Mouse (Mus musculus) embryonic facial prominence, embryonic 11.5 days (tissue): ENCODE measurements around the gene Col6a1. TPM values are rescaled to one million over a fixed set of nuclear protein-coding genes. Genes with fewer than 3 reads are reported as not detected.
A peak's percentile ranks its signal among the peaks of the same experiment; 100 is the strongest.

Experiments
- ATAC-seq: fragments of 200-750 bp; cut with Nextera tagmentation; replicated peaks from 2 replicates; pipeline ENCODE4 v1.8.0; 2017; ENCODE audit warnings: low read depth; ENCODE audit not compliant: insufficient number of reproducible peaks, low FRiP score, low TSS enrichment
- DNase-seq: peaks from one replicate; pipeline ENCODE4 v3.0.0-alpha.2; 2015; ENCODE audit warnings: low spot score
- H3K27ac ChIP-seq: fragments of 300-500 bp; sonication (generic); replicated peaks from 2 replicates; pipeline ENCODE4 v1.5.1; 2014; ENCODE audit warnings: mild to moderate bottlenecking, low read depth, low read length, control low read depth
- H3K27me3 ChIP-seq: fragments of 300-500 bp; sonication (generic); 2 replicates; pipeline ENCODE4 v1.6.1; 2014; ENCODE audit warnings: mild to moderate bottlenecking, low read length, moderate library complexity, mixed read lengths; ENCODE audit not compliant: control insufficient read depth, insufficient read depth
- H3K36me3 ChIP-seq: fragments of 300-500 bp; sonication (generic); replicated peaks from 2 replicates; pipeline ENCODE4 v1.6.1; 2014; ENCODE audit warnings: low read depth, mild to moderate bottlenecking, low read length, moderate library complexity, mixed read lengths; ENCODE audit not compliant: control insufficient read depth, insufficient read depth
- H3K4me1 ChIP-seq: fragments of 300-500 bp; sonication (generic); 2 replicates; pipeline ENCODE4 v1.6.1; 2014; ENCODE audit warnings: low read length, mixed read lengths; ENCODE audit not compliant: control insufficient read depth, insufficient read depth
- H3K4me2 ChIP-seq: fragments of 300-500 bp; sonication (generic); 2 replicates; pipeline ENCODE4 v1.6.1; 2014; ENCODE audit warnings: low read depth, mild to moderate bottlenecking, control low read depth, low read length, moderate library complexity
- H3K4me3 ChIP-seq: fragments of 300-500 bp; sonication (generic); 2 replicates; pipeline ENCODE4 v1.5.1; 2014; ENCODE audit warnings: low read depth, low read length, control low read depth
- H3K9ac ChIP-seq: fragments of 300-500 bp; sonication (generic); replicated peaks from 2 replicates; pipeline ENCODE4 v1.6.1; 2014; ENCODE audit warnings: mild to moderate bottlenecking, control low read depth, low read length
- H3K9me3 ChIP-seq: fragments of 300-500 bp; sonication (generic); replicated peaks from 2 replicates; pipeline ENCODE4 v1.6.1; 2016; ENCODE audit warnings: mild to moderate bottlenecking, low read length, inconsistent platforms, mixed read lengths; ENCODE audit not compliant: control insufficient read depth
- WGBS: fragments of 180-500 bp; shearing (Covaris S2); extraction: QIAGEN DNeasy Blood & Tissue Kit; methylation state at CpG from one replicate; pipeline ENCODE4 v1.1.7; 2014; 5-methylcytosine and 5-hydroxymethylcytosine counted together
- polyA plus RNA-seq: library from polyadenylated mRNA; unstranded; fragments of >200 nt; fragmentation: Nextera tagmentation; extraction: Ambion mirVana; gene quantifications from 2 replicates; pipeline ENCODE4 v1.2.1, GENCODE M21; 2014

Gene Col6a1
- polyA plus RNA-seq, 1 experiment from 2014 or later: 19.8 TPM

- ATAC-seq (no peak), DNase-seq (no peak)
- Histone ChIP-seq H3K4me1 (no peaks in the 10 kb centered on the region), H3K36me3 (no peaks in the 10 kb centered on the region), H3K27me3 (no peaks in the 10 kb centered on the region), H3K27ac (no peak overlapping the region), H3K4me3 (no peak overlapping the region), H3K9me3 (no peaks in the 10 kb centered on the region), H3K4me2 (no peak overlapping the region), H3K9ac (no peak overlapping the region)
- WGBS: 69% methylated on average over 2 of the region's 2 CpGs
These were observed 32.5 kb downstream of the Col6a1 start for GRCm38 (mm10) chr10:76693446-76693845.

- Histone ChIP-seq H3K4me1 (no peaks in the 10 kb centered on the region; the same call in 1 of the 2 replicates), H3K36me3 (no peaks in the 10 kb centered on the region), H3K4me2 (no peak overlapping the region), H3K9me3 (no peaks in the 10 kb centered on the region), H3K9ac (no peak overlapping the region), H3K27me3 (no peaks in the 10 kb centered on the region), H3K4me3 (no peak overlapping the region), H3K27ac (no peak overlapping the region)
- ATAC-seq: no peak
- no peak for DNase-seq
- 94% methylated on average over 10 of the region's 10 CpGs for WGBS
These were observed 40.4 kb downstream of the Col6a1 start for GRCm38 (mm10) chr10:76685451-76686017.

- Histone ChIP-seq H3K27ac (no peak overlapping the region), H3K36me3 (no peaks in the 10 kb centered on the region), H3K4me3 (no peak overlapping the region), H3K4me1 (no peaks in the 10 kb centered on the region; the same call in 1 of the 2 replicates), H3K27me3 (no peaks in the 10 kb centered on the region), H3K4me2 (no peak overlapping the region), H3K9ac (no peak overlapping the region), H3K9me3 (no peaks in the 10 kb centered on the region)
- 89% methylated on average over 12 of the region's 12 CpGs for WGBS
- DNase-seq: no peak
- no peak for ATAC-seq
These were observed 42.0 kb downstream of the Col6a1 start for GRCm38 (mm10) chr10:76683977-76684376.

GRCm38 (mm10) chr10:76683461-76683860, 42.5 kb downstream of the Col6a1 start:
- Histone ChIP-seq H3K4me1 (no peaks in the 10 kb centered on the region; the same call in 1 of the 2 replicates), H3K9me3 (no peaks in the 10 kb centered on the region), H3K4me3 (no peak overlapping the region), H3K27me3 (no peaks in the 10 kb centered on the region), H3K9ac (no peak overlapping the region), H3K36me3 (no peaks in the 10 kb centered on the region), H3K4me2 (no peak overlapping the region), H3K27ac (no peak overlapping the region)
- no peak for DNase-seq
- 65% methylated on average over 7 of the region's 7 CpGs for WGBS
- no peak for ATAC-seq

GRCm38 (mm10) chr10:76681882-76682281, 44.1 kb downstream of the Col6a1 start:
- no peaks in the 10 kb centered on the region for H3K9me3 ChIP-seq
- no peaks in the 10 kb centered on the region for H3K27me3 ChIP-seq
- 74% methylated on average over 3 of the region's 3 CpGs for WGBS
- H3K4me2 ChIP-seq: no peak overlapping the region
- H3K4me3 ChIP-seq: no peak overlapping the region
- no peak overlapping the region for H3K9ac ChIP-seq
- no peaks in the 10 kb centered on the region for H3K36me3 ChIP-seq
- peak overlapping the region; percentile 59; the same call in 1 of the 2 replicates for H3K27ac ChIP-seq
- H3K4me1 ChIP-seq: no peaks in the 10 kb centered on the region; the same call in 1 of the 2 replicates
- DNase-seq (peak; percentile 13), ATAC-seq (0 out of 2 replicates have a peak, but pooled peaks have one; percentile 34)

GRCm38 (mm10) chr10:76680758-76681650, 45.0 kb downstream of the Col6a1 start:
- DNase-seq (no peak), ATAC-seq (no peak)
- 82% methylated on average over 6 of the region's 6 CpGs for WGBS
- Histone ChIP-seq H3K4me1 (no peaks in the 10 kb centered on the region; the same call in 1 of the 2 replicates), H3K4me2 (no peak overlapping the region), H3K9me3 (no peaks in the 10 kb centered on the region), H3K36me3 (no peaks in the 10 kb centered on the region), H3K9ac (no peak overlapping the region), H3K27me3 (no peaks in the 10 kb centered on the region), H3K4me3 (no peak overlapping the region), H3K27ac (no peak overlapping the region)

GRCm38 (mm10) chr10:76678122-76678521, 47.8 kb downstream of the Col6a1 start:
- Histone ChIP-seq H3K27me3 (no peaks in the 10 kb centered on the region), H3K36me3 (no peaks in the 10 kb centered on the region), H3K4me1 (no peaks in the 10 kb centered on the region; the same call in 1 of the 2 replicates), H3K9me3 (no peaks in the 10 kb centered on the region), H3K4me2 (no peak overlapping the region), H3K4me3 (no peak overlapping the region), H3K27ac (no peak overlapping the region), H3K9ac (no peak overlapping the region)
- no peak for ATAC-seq
- 72% methylated on average over 7 of the region's 7 CpGs for WGBS
- DNase-seq: no peak

- ATAC-seq (no peak), DNase-seq (no peak)
- Histone ChIP-seq H3K4me3 (no peak overlapping the region), H3K4me1 (no peaks in the 10 kb centered on the region), H3K27me3 (no peaks in the 10 kb centered on the region), H3K4me2 (no peak overlapping the region), H3K9ac (no peak overlapping the region), H3K9me3 (no peaks in the 10 kb centered on the region), H3K27ac (no peak overlapping the region), H3K36me3 (no peaks in the 10 kb centered on the region)
- WGBS: 82% methylated on average over 2 of the region's 2 CpGs
These were observed 50.7 kb downstream of the Col6a1 start for GRCm38 (mm10) chr10:76675268-76675667.
